Mouse (Mus musculus) thymus, postnatal 4 days (tissue): Measurements from ENCODE around the gene Crisp3.
"Not testable (repeated sequence)": the region's sequence is repeated elsewhere in the genome, so short reads cannot be mapped to it uniquely, and the experiment has no call there.

ENCODE experiments used
- DNase-seq: peaks from one replicate; pipeline ENCODE4 v3.0.0; 2021

Crisp3 gene

GRCm38 (mm10) chr17:40242135-40242534 is at the start of gene Crisp3:
TSS of gene Crisp3 (minus strand) at chr17:40242288.
- DNase-seq: no peak

GRCm38 (mm10) chr17:40285435-40285834 is 43.3 kb upstream of the Crisp3 start:
- DNase-seq: no peak

DNA sequence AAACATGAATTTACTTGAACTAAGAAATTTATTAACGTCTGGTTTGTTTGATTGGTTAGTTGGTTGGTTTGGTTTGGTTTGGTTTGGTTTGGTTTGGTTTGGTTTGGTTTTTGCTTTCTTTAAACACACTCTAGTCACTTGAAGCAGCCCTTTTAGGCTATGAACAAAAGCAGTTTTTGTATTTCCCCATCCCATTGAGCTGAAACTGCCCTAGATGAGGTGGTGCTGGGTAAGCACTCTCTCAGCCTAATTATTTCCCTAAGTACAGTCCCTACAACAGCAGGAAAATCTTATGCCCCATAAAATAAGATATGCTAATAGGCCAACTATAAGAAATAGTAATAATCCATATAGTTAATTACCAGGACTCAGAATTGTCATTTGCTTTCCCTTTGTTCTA is 33.4 kb upstream of the Crisp3 start:
- DNase-seq: no peak

DNA sequence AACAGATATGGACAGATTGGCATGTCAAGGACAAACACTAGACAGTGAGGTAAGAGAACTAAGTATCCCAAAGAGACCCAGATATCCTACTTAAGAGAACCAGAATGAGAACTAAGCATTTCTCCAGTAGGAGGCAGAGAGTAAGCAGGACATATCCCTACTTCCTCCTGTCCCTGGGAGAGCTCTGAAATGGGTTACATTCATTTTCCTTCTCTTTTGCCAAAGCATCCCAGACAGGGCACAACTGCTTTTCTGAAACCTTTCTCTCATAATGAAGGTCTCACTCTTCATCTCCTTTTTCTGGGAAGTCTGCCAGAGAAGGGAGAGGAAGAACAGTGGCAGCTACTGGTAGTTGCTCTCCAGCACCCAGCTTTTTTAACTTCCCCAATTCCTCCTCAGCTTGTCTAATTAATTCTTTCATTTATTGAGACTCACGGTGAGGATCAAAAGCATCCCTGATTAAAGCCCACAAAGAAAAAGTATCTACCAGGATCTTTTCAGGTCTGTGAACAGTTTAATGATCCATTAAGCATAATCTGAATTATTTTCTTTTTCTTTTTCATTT is 32.9 kb upstream of the Crisp3 start:
- no peak for DNase-seq

- DNase-seq: no peak
Measured at GRCm38 (mm10) chr17:40252487-40252886, 10.4 kb upstream of the Crisp3 start.

- no peak for DNase-seq
Measured at GRCm38 (mm10) chr17:40208540-40208939, 33.5 kb downstream of the Crisp3 start, which contains the start of gene Pgk2. TSS of gene Pgk2 (minus strand) at chr17:40208640.

GRCm38 (mm10) chr17:40201803-40202202 is 40.3 kb downstream of the Crisp3 start:
- not testable (repeated sequence) for DNase-seq

DNA sequence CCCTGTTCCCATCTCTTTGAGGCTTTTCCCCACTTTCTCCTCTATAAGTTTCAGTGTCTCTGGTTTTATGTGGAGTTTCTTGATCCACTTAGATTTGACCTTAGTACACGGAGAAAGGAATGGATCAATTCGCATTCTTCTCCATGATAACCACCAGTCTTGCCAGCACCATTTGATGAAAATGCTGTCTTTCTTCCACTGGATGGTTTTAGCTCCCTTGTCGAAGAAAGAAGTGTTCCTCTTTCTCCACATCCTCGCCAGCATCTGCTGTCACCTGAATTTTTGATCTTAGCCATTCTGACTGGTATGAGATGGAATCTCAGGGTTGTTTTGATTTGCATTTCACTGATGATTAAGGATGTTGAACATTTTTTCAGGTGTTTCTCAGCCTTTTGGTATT is 51.9 kb downstream of the Crisp3 start:
- not testable (repeated sequence) for DNase-seq
